Mouse (Mus musculus): ENCODE data around the gene Ezh1.

DNA sequence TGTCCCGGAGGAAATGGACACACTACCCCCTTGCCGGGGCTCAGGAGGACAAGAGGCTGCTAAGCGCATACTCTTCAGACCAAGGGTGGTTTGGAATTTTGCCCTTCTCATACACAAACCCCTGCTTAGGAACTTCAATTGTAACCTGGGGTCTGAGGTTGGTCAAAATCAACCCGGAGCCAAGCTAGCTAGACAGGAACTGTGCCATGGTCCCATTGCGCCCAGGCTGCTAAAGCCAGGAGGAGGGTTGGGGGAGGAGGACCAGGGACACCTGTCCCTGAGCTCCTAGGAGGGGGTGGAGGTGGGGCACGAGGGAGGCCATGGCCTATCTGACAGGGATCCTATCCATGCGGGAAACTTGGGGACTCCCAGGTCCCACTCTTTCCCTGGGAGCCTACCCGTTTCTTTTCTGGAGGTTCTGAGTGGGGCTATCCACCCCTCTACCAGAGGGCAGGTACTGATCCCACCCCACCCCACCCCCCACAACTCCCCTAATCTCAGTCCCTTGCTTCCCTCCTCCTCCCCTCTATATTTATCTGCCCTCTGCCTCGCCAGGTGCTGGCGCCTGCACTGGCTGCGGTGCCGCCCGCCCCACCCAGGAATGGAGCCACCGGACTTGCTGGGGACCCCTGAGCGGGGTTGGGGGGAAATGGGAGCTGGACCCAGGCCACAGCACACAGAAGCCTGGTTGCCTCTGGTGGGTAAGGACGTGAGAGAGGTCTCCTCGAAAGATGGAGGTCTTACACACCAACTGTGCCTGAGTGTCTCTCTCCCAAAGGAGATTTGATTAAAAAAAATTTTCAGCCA is 56.8 kb downstream of the Ezh1 start:
- TF ChIP-seq CTCF (IDR thresholded peaks at IDR 0.05; ENCODE audit: borderline replicate concordance, insufficient read depth, low read length) (no peak), POLR2A (IDR thresholded peaks at IDR 0.05; ENCODE audit: low read depth, low read length) (no peak)
